Mouse (Mus musculus) lung, postnatal 25 days (tissue): ENCODE data around the gene Ahnak.
A peak's percentile ranks its signal among the peaks of the same experiment; 100 is the strongest.
"Not testable (repeated sequence)": the region's sequence is repeated elsewhere in the genome, so short reads cannot be mapped to it uniquely, and the experiment has no call there.

Experiments used
- DNase-seq: peaks from one replicate; pipeline ENCODE4 v3.0.0; 2022; ENCODE audit warnings: low spot score

Ahnak gene

GRCm38 (mm10) chr19:8972491-8972890, 16.6 kb upstream of the Ahnak start:
- not testable (repeated sequence) for DNase-seq

GRCm38 (mm10) chr19:8974638-8975037, 14.4 kb upstream of the Ahnak start:
- no peak for DNase-seq

GRCm38 (mm10) chr19:8975491-8975890, 13.6 kb upstream of the Ahnak start:
- DNase-seq, result no peak

GRCm38 (mm10) chr19:8976535-8976934, 12.5 kb upstream of the Ahnak start:
- DNase-seq, result peak; percentile 73

- DNase-seq, result peak; percentile 44
Measured at GRCm38 (mm10) chr19:8980771-8981170, 8.3 kb upstream of the Ahnak start.

GRCm38 (mm10) chr19:8981450-8982168, 7.5 kb upstream of the Ahnak start:
- no peak for DNase-seq

GRCm38 (mm10) chr19:8982303-8983149, 6.6 kb upstream of the Ahnak start:
- no peak for DNase-seq

- peak; percentile 79 for DNase-seq
Measured at GRCm38 (mm10) chr19:8983150-8983650, 5.9 kb upstream of the Ahnak start.

- peak; percentile 93 for DNase-seq
Measured at GRCm38 (mm10) chr19:8984255-8984868, 4.7 kb upstream of the Ahnak start.

GRCm38 (mm10) chr19:8985891-8986290, 3.2 kb upstream of the Ahnak start:
- no peak for DNase-seq

- DNase-seq, result no peak
Measured at GRCm38 (mm10) chr19:8987816-8988215, 1.3 kb upstream of the Ahnak start.

- DNase-seq, result no peak
Measured at GRCm38 (mm10) chr19:8988346-8989065, 578 bp upstream of the Ahnak start.

- DNase-seq, result peak; percentile 89
Measured at GRCm38 (mm10) chr19:8989567-8990431, 715 bp downstream of the Ahnak start.

- DNase-seq, result peak; percentile 47
Measured at GRCm38 (mm10) chr19:8990432-8991102, 1.5 kb downstream of the Ahnak start.

- DNase-seq, result no peak
Measured at GRCm38 (mm10) chr19:8991245-8991870, 2.3 kb downstream of the Ahnak start.

GRCm38 (mm10) chr19:8991871-8992735, 3.0 kb downstream of the Ahnak start:
- peak; percentile 36 for DNase-seq

- peak; percentile 93 for DNase-seq
Measured at GRCm38 (mm10) chr19:8992769-8993624, 3.9 kb downstream of the Ahnak start.

GRCm38 (mm10) chr19:8993625-8993912, 4.5 kb downstream of the Ahnak start:
- no peak for DNase-seq
